7 mouse cellular contexts compared by ENCODE assay signal in genomic region chr2:110179669-110180315, GRCm38 (mm10).
DNase-seq lines count a peak whose midpoint lies in the region; ATAC-seq lines count a peak whose summit lies in the region.

No protein-coding gene starts in this region.

- no peak overlapping the region for H3K4me3 ChIP-seq in heart, embryonic 12.5 days
- no peak overlapping the region for H3K4me3 ChIP-seq in kidney, embryonic 14.5 days (ENCODE audit: low read length)

- no peaks in the 10 kb centered on the region for H3K9me3 ChIP-seq in heart, embryonic 12.5 days (replicated peaks)
- no peaks in the 10 kb centered on the region for H3K9me3 ChIP-seq in kidney, embryonic 14.5 days (ENCODE audit: control insufficient read depth, low read length)

- DNase-seq in brain, adult 2 months (ENCODE audit: low read depth, low spot score): peak; percentile 76
- peak; percentile 65 for DNase-seq in embryo, embryonic 10 days (ENCODE audit: low spot score)
- DNase-seq in mesoderm, embryonic 11.5 days (ENCODE audit: low read depth, low spot score): peak; percentile 70
- no peak for DNase-seq in left cerebral cortex, postnatal 14 days (ENCODE audit: low spot score in 2 of 2)

- H3K4me1 ChIP-seq in heart, embryonic 12.5 days (replicated peaks): peaks cover 52% of the 10 kb centered on the region
- peaks cover 29% of the 10 kb centered on the region for H3K4me1 ChIP-seq in kidney, embryonic 14.5 days (ENCODE audit: control insufficient read depth, insufficient read depth, low read length)

- peak; percentile 68 for ATAC-seq in heart, embryonic 12.5 days (ENCODE audit: insufficient number of reproducible peaks, low FRiP score)
- peak; percentile 97 for ATAC-seq in kidney, embryonic 14.5 days (ENCODE audit: low FRiP score, low TSS enrichment)
- ATAC-seq in activated CD4-positive, CD25-positive, alpha-beta regulatory T cell, adult 4 months: no peak

- no peaks in the 10 kb centered on the region for H3K27me3 ChIP-seq in heart, embryonic 12.5 days (replicated peaks)
- H3K27me3 ChIP-seq in kidney, embryonic 14.5 days (ENCODE audit: control insufficient read depth, insufficient read depth, low read length): no peaks in the 10 kb centered on the region

- 28% methylated on average over 10 of the region's 10 CpGs for WGBS in heart, embryonic 12.5 days
- 7% methylated on average over 10 of the region's 10 CpGs for WGBS in kidney, embryonic 14.5 days

- H3K27ac ChIP-seq in heart, embryonic 12.5 days (ENCODE audit: poor library complexity, severe bottlenecking): peak overlapping the region; percentile 39
- peak overlapping the region; percentile 77 for H3K27ac ChIP-seq in kidney, embryonic 14.5 days (ENCODE audit: low read depth, low read length)

- H3K9ac ChIP-seq in heart, embryonic 12.5 days: peak overlapping the region; percentile 11; the same call in 1 of the 2 replicates
- no peak overlapping the region for H3K9ac ChIP-seq in kidney, embryonic 14.5 days (ENCODE audit: low read depth, low read length)

- intact Hi-C loops in left cerebral cortex, postnatal 14 days (cut with DNase I): no loop called here

- no peak overlapping the region for H3K4me2 ChIP-seq in heart, embryonic 12.5 days
- no peak overlapping the region for H3K4me2 ChIP-seq in kidney, embryonic 14.5 days (replicated peaks; ENCODE audit: low read depth, low read length)

- no peaks in the 10 kb centered on the region for H3K36me3 ChIP-seq in heart, embryonic 12.5 days
- H3K36me3 ChIP-seq in kidney, embryonic 14.5 days (ENCODE audit: control insufficient read depth, insufficient read depth, low read length): no peaks in the 10 kb centered on the region

Comparison
In these comparisons a context has a peak if more than half of its experiments do, and no peak if none do; other contexts are left out.
1. DNase-seq: peak in brain, adult 2 months (single experiment), embryo, embryonic 10 days (single experiment) and mesoderm, embryonic 11.5 days (single experiment); none in left cerebral cortex, postnatal 14 days (0 of 2).